9 mouse cellular contexts compared by ENCODE assay signal in the genomic region with DNA sequence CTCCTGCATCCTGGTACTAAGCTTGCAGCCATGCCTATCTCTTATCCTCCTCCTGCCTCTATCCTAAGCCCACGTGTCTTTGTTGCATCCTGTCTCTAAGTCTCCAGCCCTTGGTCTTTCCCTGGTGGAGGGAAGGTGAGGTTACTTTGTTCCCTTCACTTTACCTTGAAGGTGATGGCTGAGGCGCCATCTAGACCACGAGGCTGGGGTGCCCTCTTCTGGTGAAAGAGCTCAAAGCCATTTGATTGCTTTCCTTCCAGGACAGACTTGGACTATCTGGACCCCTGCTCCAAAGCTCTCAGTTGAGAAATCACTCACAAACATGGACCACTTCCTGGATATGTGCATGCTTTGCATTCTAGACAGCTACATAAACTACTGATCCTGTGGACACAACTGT. TPM values are rescaled to one million over a fixed set of nuclear protein-coding genes. Genes with fewer than 3 reads are reported as not detected.
DNase-seq lines count a peak whose midpoint lies in the region; ATAC-seq and TF ChIP-seq lines count a peak whose summit lies in the region.
"Had no signal": no experiment of that assay in that cellular context is flagged by ENCODE, and none has a peak within 500 bp of the region (broad histone marks: within the 10 kb centered on the region; RNA-seq: fewer than 3 reads in every experiment).

No protein-coding gene starts in this region.

- 2% methylated on average over 3 of the region's 3 CpGs for WGBS in hindbrain, embryonic 14.5 days
- WGBS in liver, embryonic 14.5 days (ENCODE audit: insufficient replicate concordance), result 5% methylated on average over 3 of the region's 3 CpGs

- H3K27ac ChIP-seq in left cerebral cortex, adult 2 months, result no peak overlapping the region
- H3K27ac ChIP-seq in hindbrain, embryonic 14.5 days, result no peak overlapping the region
- H3K27ac ChIP-seq in liver, embryonic 14.5 days, result no peak overlapping the region
- H3K27ac ChIP-seq: midbrain, embryonic 12.5 days had no signal

- no peak overlapping the region for H3K4me3 ChIP-seq in left cerebral cortex, adult 2 months
- no peak overlapping the region for H3K4me3 ChIP-seq in hindbrain, embryonic 14.5 days (replicated peaks; ENCODE audit: low read length)
- H3K4me3 ChIP-seq in liver, embryonic 14.5 days (ENCODE audit: insufficient read depth in 1 of 2, low read depth in 2 of 2, low read length in 2 of 2), result no peak overlapping the region
- H3K4me3 ChIP-seq: midbrain, embryonic 12.5 days had no signal

- no peaks in the 10 kb centered on the region for H3K27me3 ChIP-seq in hindbrain, embryonic 14.5 days (ENCODE audit: control insufficient read depth, insufficient read depth, low read length)
- no peaks in the 10 kb centered on the region for H3K27me3 ChIP-seq in liver, embryonic 14.5 days (ENCODE audit: control insufficient read depth, insufficient read depth, low read length)
- H3K27me3 ChIP-seq: midbrain, embryonic 12.5 days had no signal

- H3K4me1 ChIP-seq in hindbrain, embryonic 14.5 days (replicated peaks; ENCODE audit: control insufficient read depth, insufficient read depth, low read length), result no peaks in the 10 kb centered on the region
- no peaks in the 10 kb centered on the region; a peak in 1 of 4 replicates for H3K4me1 ChIP-seq in liver, embryonic 14.5 days (replicated peaks; ENCODE audit: control insufficient read depth in 2 of 2, insufficient read depth in 2 of 2, low read length in 1 of 2)
- H3K4me1 ChIP-seq: midbrain, embryonic 12.5 days had no signal

- no peak; the same call in 1 of the 2 replicates for ATAC-seq in hindbrain, embryonic 14.5 days (ENCODE audit: low FRiP score)
- ATAC-seq in liver, embryonic 14.5 days (ENCODE audit: insufficient read depth), result no peak
- no peak for ATAC-seq in erythroblast, adult 5-6 weeks (replicated peaks; ENCODE audit: low FRiP score, poor library complexity, severe bottlenecking)

- no peaks in the 10 kb centered on the region for H3K9me3 ChIP-seq in hindbrain, embryonic 14.5 days (ENCODE audit: control insufficient read depth, low read length)
- H3K9me3 ChIP-seq in liver, embryonic 14.5 days (ENCODE audit: control insufficient read depth, low read length), result no peaks in the 10 kb centered on the region
- H3K9me3 ChIP-seq: midbrain, embryonic 12.5 days had no signal

- DNase-seq in left cerebral cortex, adult 2 months (ENCODE audit: extremely low spot score in 1 of 2, low spot score in 2 of 2), result peak; percentile 58 to 60
- no peak for DNase-seq in left cerebral cortex, adult 11 months (ENCODE audit: low spot score)
- DNase-seq in NIH3T3 (ENCODE audit: low read depth), result peak; percentile 72
- DNase-seq in embryo, embryonic 10 days (ENCODE audit: low spot score), result peak; percentile 79
- peak; percentile 75 for DNase-seq in hindbrain, embryonic 14.5 days (ENCODE audit: low spot score)
- DNase-seq in liver, embryonic 14.5 days (ENCODE audit: low read depth in 3 of 3, low spot score in 3 of 3), result no peak
- peak; percentile 57 for DNase-seq in retina, postnatal 7 days (ENCODE audit: low read depth, low spot score)

- H3K9ac ChIP-seq in hindbrain, embryonic 14.5 days, result no peak overlapping the region
- H3K9ac ChIP-seq in liver, embryonic 14.5 days (replicated peaks), result no peak overlapping the region
- H3K9ac ChIP-seq: midbrain, embryonic 12.5 days had no signal

- peak; percentile 86 for TF ChIP-seq CTCF in left cerebral cortex, adult 2 months (IDR thresholded peaks at IDR 0.05)
- peak; percentile 77 for TF ChIP-seq CTCF in liver, embryonic 14.5 days (IDR thresholded peaks at IDR 0.05; ENCODE audit: low read depth)

- H3K36me3 ChIP-seq in hindbrain, embryonic 14.5 days (replicated peaks; ENCODE audit: control insufficient read depth, insufficient read depth), result no peaks in the 10 kb centered on the region
- no peaks in the 10 kb centered on the region for H3K36me3 ChIP-seq in liver, embryonic 14.5 days (replicated peaks; ENCODE audit: control insufficient read depth, insufficient read depth, low read depth)
- H3K36me3 ChIP-seq: midbrain, embryonic 12.5 days had no signal

- no peak for TF ChIP-seq EP300 in liver, embryonic 14.5 days (IDR thresholded peaks at IDR 0.05; ENCODE audit: low read depth)

- no peak overlapping the region for H3K4me2 ChIP-seq in hindbrain, embryonic 14.5 days (replicated peaks)
- no peak overlapping the region for H3K4me2 ChIP-seq in liver, embryonic 14.5 days (ENCODE audit: low read depth)
- H3K4me2 ChIP-seq: midbrain, embryonic 12.5 days had no signal

- intact Hi-C loops in left cerebral cortex, adult 2 months (cut with DNase I), result loop anchor here (1.0 to 5.0 kb wide), 3 partner anchors 59 to 187 kb away; partner anchors contain the start of gene Ankdd1a

RNA-seq across cellular contexts. Expression of gene Oaz2, which starts 3.6 kb away (rescaled TPM):
- total RNA-seq in left cerebral cortex, adult 2 months (2021), result 100 to 1,000 TPM; 218 to 230 TPM
- polyA plus RNA-seq in hindbrain, embryonic 14.5 days (2014; fragmentation: Nextera tagmentation; extraction: Ambion mirVana), result 280 and 287 TPM in 2 replicates
- 17.2 and 21.5 TPM in 2 replicates for polyA plus RNA-seq in liver, embryonic 14.5 days (2012; rRNA removed)
- 29.6 and 33.2 TPM in 2 replicates for polyA plus RNA-seq in liver, embryonic 14.5 days (2014; fragmentation: Nextera tagmentation; extraction: Ambion mirVana)
- 8.3 and 9.0 TPM in 2 replicates for total RNA-seq in erythroblast, adult 5-6 weeks (2015; ENCODE audit: low replicate concordance)
- 16.3 and 17.7 TPM in 2 replicates for total RNA-seq in erythroblast, adult 5-6 weeks (2017; ENCODE audit: low replicate concordance)

RNA-seq across cellular contexts. Expression of gene Rbpms2, which starts 34.7 kb away (rescaled TPM):
- total RNA-seq in left cerebral cortex, adult 2 months (2021), result 1 to 10 TPM; 2.2 to 3.2 TPM
- 4.0 and 4.7 TPM in 2 replicates for polyA plus RNA-seq in hindbrain, embryonic 14.5 days (2014; fragmentation: Nextera tagmentation; extraction: Ambion mirVana)
- 8.9 and 11.6 TPM in 2 replicates for polyA plus RNA-seq in liver, embryonic 14.5 days (2012; rRNA removed)
- 11.9 and 13.9 TPM in 2 replicates for polyA plus RNA-seq in liver, embryonic 14.5 days (2014; fragmentation: Nextera tagmentation; extraction: Ambion mirVana)
- 0.84 TPM in 1 of 2 replicates, not detected in the other for total RNA-seq in erythroblast, adult 5-6 weeks (2015; ENCODE audit: low replicate concordance)
- total RNA-seq in erythroblast, adult 5-6 weeks (2017; ENCODE audit: low replicate concordance), result 0.17 TPM in 1 of 2 replicates, not detected in the other

Comparison
In these comparisons a context has a peak if more than half of its experiments do, and no peak if none do; other contexts are left out.
1. DNase-seq: peak in left cerebral cortex, adult 2 months (2 of 2), NIH3T3 (single experiment), embryo, embryonic 10 days (single experiment), hindbrain, embryonic 14.5 days (single experiment) and retina, postnatal 7 days (single experiment); none in left cerebral cortex, adult 11 months (single experiment) and liver, embryonic 14.5 days (0 of 3).
2. RNA of gene Oaz2, which starts 3.6 kb away (total RNA-seq): 218 to 230 TPM in left cerebral cortex, adult 2 months; 8.3 to 17.7 TPM in erythroblast, adult 5-6 weeks; every median in the first group is over 10 times any median in the second.